Mouse (Mus musculus): Measurements from ENCODE around the gene Kif17. TPM values are rescaled to one million over a fixed set of nuclear protein-coding genes. Genes with fewer than 3 reads are reported as not detected.

Kif17 gene
- total RNA-seq, 2 experiments from 2014 or later = 17.8 to 18.3 TPM

DNA sequence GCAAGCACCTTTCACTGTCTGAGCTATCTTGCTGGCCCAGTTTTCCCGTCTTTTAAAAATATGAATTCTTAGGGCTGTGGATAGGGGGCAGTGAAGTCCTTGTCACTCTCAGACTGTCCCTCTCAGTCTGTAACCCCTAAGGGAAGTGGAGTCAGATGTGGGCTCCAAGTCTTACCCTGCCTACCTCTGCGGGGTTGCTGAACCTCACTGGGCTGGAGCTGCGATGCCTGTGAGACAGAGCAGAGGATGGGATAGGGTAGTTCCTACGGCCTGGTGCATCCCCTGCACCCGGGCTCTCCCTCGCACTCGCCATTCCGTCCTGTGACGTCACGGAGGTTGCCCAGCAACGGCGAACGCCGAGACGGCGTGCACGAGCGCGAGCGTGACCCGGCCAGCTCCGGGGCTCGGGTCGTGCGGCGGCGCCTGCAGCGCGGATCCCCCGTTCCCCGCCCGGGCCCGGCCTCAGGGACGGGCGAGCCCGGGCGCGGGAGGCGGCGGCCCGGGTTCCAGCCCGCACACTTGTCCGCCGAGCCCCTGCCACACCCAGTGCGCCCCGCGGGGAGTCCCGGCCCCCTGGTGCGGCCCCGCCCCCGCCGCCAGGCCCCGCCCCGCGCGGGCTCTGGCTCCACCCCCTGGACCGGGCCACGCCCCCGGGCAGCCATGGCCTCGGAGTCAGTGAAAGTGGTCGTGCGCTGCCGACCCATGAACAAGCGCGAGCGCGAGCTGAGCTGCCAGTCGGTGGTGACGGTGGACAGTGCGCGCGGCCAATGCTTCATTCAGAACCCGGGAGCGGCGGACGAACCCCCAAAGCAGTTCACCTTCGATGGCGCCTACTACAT lies 11.8 kb downstream of the Kif17 start:
- DNase-seq = peak; percentile 90

DNA sequence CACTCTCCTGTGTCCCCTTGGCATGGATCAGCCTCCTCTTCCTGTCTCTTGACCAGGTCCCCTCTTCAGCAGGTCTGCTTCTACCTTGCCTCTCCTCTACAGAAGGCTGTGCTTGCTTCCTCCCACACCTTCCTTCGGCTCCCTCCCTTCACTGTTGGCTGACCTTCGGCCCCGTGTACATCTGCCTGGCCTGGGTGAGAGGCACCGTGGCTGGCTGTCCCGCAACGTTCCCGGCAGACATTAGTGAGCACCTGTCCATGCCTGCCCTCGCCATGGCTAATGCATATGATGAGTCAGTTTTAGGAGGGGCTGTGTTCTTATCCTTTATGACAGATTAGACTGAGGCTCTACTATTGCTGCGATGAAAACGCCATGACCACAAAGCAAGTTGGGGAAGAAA lies 17.6 kb downstream of the Kif17 start:
- DNase-seq = no peak

DNA sequence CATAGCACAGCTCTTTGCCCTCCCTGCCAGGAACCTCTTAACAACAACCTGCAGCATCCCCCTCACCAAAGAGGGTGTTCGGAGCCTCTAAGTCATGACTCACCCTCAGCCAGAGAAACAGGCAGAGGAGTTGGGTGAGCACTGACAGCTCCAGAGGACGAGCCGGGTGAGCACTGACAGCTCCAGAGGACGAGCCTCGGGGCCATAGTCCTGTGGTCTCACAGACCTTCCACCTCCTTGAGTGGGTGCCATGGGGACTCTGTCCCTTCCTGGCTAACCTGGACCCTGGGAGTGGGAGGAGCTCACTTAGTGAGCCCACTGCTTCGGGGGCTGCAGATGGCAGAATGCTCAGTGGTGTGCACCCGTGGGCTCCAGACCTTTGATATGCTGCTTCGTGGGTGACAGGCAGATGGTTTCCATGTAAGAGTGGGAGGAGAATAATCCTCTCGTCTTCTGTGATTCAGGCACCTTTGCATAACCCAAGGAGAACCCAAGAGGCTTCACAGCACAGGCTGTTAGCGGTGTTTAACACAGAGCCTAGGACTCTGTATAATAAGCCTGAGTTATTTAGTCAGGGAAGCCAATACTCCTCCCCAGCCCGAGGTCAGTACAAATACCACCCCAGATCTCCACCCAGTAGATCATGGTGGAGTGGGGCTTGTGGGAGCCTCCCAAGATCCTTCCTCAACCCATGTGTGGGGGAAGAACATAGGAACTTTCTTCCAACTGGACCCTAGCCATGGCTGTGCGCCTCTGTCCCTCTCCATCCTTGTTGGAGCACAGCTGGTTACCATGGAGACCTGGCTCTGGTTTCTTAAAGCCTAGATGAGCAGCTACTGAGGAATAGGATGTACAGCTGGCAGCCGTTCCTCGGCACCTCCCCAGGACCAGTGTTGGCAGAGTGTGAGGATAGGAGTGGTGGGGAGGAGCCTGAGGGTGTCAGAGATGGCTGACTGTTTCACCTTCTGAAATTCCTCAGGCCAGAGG lies 22.1 kb downstream of the Kif17 start:
- peak; percentile 55 to 64 for DNase-seq

- DNase-seq = peak in 1 of 2 experiments; percentile 32
Observed at GRCm38 (mm10) chr4:138278346-138278745, 28.1 kb downstream of the Kif17 start.

- peak; percentile 45 to 49 for DNase-seq
Observed at GRCm38 (mm10) chr4:138282834-138283233, 32.6 kb downstream of the Kif17 start.

DNA sequence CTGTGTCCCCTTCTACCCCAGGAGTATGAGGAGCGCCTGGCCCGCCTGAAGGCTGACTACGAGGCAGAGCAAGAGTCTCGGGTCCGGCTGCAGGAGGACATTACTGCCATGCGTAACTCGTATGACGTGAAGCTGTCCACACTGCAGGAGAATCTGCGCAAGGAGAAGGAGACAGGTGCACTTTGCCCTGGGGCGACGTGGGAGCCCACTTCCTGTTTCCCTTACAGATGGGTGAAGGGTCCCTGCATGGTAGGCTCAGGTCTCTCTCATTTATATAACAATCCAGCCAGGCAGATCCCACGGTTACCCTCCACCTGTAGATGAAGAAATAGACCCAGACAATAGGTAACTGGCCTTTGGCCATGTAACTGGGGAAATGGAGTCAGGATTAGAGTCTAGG lies 36.2 kb downstream of the Kif17 start:
- no peak for DNase-seq

DNA sequence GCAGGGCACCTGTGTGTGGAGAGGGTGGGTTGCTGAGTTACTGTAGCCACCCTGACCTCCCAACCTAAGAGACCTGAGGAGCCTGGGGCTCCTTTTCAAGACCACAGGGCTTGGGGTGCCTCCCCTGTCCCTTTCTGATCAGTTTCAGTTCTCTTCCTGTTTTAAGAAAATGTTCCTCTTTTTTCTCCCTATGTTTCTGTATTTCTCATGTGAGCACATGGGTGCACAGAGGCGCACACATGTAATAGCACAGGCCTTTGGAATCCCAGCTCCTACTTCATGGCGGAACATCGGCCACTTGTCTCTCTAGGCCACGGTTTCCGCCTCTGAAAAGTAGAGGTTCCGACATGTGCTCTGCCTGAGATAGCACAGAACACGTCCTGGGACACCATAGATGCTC lies 38.5 kb downstream of the Kif17 start:
- no peak for DNase-seq

DNA sequence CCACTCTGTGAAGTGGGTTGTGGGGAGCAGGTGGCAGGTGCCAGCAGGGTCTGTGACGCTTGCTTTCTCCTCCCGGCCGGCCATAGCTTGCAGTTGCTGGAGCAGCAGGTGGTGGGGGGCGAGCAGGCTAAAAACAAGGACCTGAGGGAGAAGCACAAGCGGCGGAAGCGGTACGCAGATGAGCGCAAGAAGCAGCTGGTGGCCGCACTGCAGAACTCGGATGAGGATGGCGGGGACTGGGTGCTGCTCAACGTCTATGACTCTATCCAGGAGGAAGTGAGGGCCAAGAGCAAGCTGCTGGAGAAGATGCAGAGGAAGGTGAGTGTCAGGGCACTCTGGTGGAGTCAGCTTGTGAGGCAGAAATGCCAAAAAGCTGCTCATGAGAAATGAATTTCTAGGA lies 41.8 kb downstream of the Kif17 start:
- DNase-seq = no peak

- DNase-seq = no peak
Observed at GRCm38 (mm10) chr4:138293261-138293948, 43.2 kb downstream of the Kif17 start.

GRCm38 (mm10) chr4:138293949-138294550 lies 43.8 kb downstream of the Kif17 start:
- no peak for DNase-seq

DNA sequence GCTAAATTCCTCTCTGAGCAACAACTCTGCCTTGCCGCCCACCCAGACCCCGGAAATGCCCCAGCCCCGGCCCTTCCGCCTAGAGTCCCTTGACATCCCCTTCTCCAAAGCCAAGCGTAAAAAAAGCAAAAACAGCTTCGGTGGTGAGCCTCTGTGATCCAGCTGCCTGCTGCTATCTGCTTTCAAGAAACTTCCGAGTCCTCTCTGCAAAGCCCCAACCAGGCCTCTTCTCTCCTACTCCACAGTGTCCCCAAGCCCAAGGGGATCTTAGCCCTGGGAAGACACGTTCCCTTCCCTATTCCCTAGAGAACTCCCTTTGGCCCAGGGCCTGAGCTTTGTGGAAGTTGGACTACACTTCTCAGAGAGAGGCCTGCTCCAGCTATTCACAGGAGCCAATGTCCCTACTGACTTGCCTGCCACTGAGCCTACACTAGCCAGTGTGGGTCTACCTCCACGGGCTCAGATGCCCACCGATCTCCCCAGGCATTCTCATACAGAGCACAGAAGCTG lies 51.1 kb downstream of the Kif17 start:
- no peak for DNase-seq

- no peak for DNase-seq
Observed at GRCm38 (mm10) chr4:138303011-138303410, 52.8 kb downstream of the Kif17 start.

DNA sequence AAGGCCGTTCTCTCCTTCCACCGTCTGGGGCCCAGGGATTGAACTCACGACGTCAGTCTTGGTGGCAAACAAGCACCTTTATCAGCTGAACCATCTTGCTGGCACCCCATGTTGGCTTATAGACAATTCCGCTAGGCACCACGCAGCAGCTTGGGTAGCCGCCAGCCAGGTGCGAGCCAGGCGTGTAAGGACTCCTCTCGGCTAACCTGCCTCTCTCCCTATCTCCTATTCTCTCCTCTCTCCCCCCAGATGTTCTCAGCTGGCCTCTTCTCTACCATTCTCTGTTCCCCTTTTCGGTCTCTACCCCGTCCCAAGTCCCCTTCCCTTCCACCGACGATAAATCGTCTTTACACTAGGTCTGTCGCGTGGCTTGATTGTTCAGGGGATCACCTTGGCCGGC lies 53.5 kb downstream of the Kif17 start:
- DNase-seq = no peak

DNA sequence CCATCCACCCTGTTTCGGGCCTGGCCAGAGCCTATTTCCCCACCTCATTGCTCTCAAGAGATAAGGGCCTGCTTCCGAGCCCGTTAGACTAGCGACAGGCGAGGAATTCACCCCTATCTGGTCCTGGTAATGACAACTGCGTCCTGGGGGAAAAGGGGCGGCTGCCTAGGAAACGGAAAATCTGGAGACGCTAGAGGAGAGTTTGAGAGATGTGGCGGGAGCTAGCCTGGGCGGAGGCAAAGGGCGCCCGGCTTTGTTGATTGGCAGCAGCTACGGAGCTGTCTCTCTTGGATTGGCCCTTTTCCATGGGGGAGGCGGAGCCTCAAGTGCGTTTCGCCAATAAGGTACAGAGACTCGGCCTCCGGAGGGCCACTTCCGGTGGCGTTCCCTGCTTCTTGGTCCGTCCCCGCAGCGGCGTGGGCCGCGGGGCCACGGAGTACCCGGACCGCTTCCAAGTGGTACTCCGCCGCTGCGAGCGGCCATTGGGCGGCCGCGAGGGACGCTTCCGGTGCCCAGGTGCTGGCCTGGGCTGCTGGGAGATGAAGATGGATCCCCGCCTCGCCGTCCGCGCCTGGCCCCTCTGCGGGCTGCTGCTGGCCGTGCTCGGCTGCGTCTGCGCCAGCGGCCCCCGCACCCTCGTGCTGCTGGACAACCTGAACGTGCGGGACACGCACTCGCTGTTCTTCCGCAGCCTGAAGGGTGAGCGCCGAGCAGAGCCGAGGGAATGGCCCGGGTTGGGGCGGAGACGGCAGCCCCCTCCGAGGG lies 54.3 kb downstream of the Kif17 start, which contains the start of gene Ddost:
TSS of gene Ddost (plus strand) at position 391 of the 765 bp plus-strand sequence.
- peak; percentile 96 to 97 for DNase-seq

DNA sequence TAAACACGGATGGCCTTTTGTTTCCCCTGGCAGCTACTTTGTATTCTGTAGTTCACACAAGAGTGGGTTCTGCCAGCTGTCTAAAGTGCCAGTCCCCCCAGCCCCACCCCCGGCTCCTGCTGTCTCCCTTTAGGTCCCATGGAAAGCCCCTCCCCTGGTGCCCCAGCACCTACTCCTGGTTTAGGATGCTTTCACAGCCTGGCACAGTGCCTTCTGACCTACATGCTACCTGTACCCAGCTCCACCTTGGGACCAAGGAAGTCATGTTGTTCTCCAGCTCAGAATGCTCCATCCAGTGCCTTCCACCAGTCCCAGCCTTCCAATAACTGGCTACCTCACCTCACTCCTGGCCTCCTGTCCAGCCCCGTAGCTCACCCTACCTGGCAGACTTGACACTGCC lies 56.8 kb downstream of the Kif17 start:
- DNase-seq = no peak

- no peak for DNase-seq
Observed at GRCm38 (mm10) chr4:138307739-138308138, 57.5 kb downstream of the Kif17 start.

GRCm38 (mm10) chr4:138310311-138310910 lies 60.2 kb downstream of the Kif17 start:
- no peak for DNase-seq

GRCm38 (mm10) chr4:138311595-138311994 lies 61.4 kb downstream of the Kif17 start:
- no peak for DNase-seq

- DNase-seq = no peak
Observed at GRCm38 (mm10) chr4:138312105-138312504, 61.9 kb downstream of the Kif17 start.

DNA sequence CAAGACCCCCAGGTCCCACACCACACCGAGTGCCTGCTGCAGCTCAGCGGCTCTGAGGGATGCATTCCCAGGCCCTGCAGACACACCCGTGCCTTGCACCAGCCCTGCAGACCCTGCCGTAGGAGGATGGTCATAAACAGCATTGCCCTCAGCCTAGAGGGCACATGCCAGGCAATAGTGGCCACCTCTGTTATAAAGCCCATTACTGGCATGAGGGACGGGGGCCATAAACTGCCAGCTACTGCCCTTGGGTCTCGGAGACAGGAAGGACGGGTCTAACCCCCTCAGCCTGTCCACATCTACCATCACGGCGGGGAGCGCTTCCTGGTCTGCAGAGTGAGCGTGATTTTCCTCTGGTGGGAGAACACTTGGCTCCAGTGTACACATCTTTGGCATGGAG lies 62.8 kb downstream of the Kif17 start:
- DNase-seq = no peak

GRCm38 (mm10) chr4:138313795-138314194 lies 63.6 kb downstream of the Kif17 start:
- no peak for DNase-seq
